Mouse (Mus musculus): Measurements from ENCODE around the gene Gpc5.

The Gpc5 gene

GRCm38 (mm10) chr14:116308541-116308940 lies 1216.5 kb downstream of the Gpc5 start:
- no peak for DNase-seq (ENCODE audit: low spot score in 2 of 2)

DNA sequence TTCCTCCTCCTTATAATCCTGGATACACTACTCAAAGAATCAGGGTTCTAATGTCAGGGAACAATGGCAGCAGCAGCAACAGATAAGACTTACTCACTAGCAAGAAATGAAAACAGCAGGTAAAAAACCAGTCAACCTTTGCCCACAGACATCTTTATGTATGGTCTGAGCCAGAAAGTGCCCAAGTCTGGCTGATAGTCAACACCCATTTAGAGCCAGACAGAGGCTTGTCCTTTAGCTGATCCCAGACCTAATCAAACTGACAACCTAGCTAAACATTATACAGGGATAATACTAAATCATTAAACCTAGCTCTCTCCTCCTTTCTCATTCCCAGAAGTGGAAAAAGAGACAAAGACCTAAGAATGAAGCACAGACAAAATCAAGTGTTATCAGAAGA lies 1225.5 kb downstream of the Gpc5 start:
- DNase-seq (ENCODE audit: low spot score in 2 of 2), result no peak

DNA sequence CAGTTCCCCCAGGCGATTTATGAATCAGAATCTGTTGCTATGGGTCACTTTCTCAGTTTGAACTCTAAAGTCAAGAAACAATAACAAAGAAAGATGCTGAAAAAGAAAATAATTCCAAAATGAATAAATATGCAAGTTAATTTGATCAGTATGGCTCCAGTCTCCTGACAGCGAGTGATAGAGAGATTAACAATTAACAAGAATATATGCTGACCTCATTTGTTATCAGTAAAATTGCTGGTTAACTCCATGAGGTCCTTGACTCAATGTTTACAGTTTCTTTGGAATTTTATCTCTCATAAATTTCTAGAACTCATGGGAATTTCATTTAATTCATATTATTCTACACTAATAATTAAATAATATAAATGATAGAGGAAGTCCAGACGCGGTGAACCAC lies 1244.2 kb downstream of the Gpc5 start:
- no peak for DNase-seq (ENCODE audit: low spot score in 2 of 2)

GRCm38 (mm10) chr14:116338395-116338794 lies 1246.4 kb downstream of the Gpc5 start:
- no peak for DNase-seq (ENCODE audit: low spot score in 2 of 2)

- DNase-seq (ENCODE audit: low spot score in 2 of 2), result no peak
Measured at GRCm38 (mm10) chr14:116348560-116348959, 1256.5 kb downstream of the Gpc5 start.

DNA sequence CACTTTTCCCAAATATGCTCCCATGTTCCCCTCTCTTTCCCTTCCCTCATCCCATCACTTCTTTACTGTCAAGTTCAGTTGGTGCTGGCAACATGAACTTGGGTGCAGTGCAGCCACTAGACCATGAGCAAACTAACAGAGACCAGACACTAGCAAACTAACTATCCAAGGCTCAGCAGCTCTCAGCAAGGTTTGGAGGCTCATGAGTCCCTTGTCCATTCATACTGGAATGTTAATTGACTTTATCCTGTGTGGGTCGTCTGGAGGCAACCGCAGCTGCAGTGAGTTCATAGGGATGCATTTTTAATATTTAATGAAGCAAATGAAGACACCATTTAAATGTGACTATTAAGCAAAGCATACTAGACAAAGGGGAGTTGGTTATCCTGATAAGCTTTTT lies 1292.6 kb downstream of the Gpc5 start:
- no peak for DNase-seq (ENCODE audit: low spot score in 2 of 2)

DNA sequence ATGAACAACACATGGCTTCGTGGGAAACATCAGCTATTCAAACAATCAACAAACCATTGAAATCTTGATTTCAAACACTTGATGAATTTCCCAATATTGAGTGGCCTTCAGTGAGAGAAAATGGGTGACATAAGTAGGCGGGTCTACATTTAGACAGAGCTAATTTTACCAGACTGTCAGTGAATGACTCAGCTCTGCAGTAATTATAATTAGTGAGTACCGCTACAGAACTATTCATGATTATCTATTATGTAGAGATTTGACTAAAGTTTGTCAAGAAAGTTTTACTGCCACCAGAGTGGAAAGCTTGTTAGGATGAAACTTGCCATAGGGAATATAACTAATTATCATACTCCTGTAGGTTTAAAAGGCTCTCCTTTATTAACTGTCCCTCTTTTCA lies 1323.5 kb downstream of the Gpc5 start:
- no peak for DNase-seq (ENCODE audit: low spot score in 2 of 2)

DNA sequence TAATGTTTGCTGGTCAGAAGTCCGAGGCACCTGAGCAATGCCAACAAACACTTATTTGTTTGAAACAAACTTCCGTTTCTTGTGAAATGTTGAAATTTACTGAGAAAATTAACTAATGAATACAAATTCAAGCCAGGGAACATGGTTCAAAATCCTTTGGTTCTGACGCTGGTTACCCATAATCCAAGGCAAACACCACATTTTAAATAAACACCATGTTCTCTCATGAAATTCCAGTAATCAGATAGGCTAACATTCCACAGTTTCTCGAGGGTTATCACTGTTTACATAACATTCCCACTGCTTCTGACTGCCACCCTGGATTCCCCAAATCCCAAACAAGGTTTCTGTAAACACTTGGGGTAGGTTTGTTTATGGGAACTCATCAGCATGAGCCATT lies 1356.2 kb downstream of the Gpc5 start:
- DNase-seq (ENCODE audit: low spot score in 2 of 2), result no peak

GRCm38 (mm10) chr14:116453356-116453755 lies 1361.3 kb downstream of the Gpc5 start:
- DNase-seq (ENCODE audit: low spot score in 2 of 2), result no peak

GRCm38 (mm10) chr14:116456211-116456610 lies 1364.2 kb downstream of the Gpc5 start:
- DNase-seq (ENCODE audit: low spot score in 2 of 2), result no peak

GRCm38 (mm10) chr14:116473378-116474179 lies 1381.6 kb downstream of the Gpc5 start:
- DNase-seq (ENCODE audit: low spot score in 2 of 2), result no peak

GRCm38 (mm10) chr14:116494285-116494850 lies 1402.4 kb downstream of the Gpc5 start:
- no peak for DNase-seq (ENCODE audit: low spot score in 2 of 2)

- no peak for DNase-seq (ENCODE audit: low spot score in 2 of 2)
Measured at GRCm38 (mm10) chr14:116538216-116538615, 1446.2 kb downstream of the Gpc5 start.

DNA sequence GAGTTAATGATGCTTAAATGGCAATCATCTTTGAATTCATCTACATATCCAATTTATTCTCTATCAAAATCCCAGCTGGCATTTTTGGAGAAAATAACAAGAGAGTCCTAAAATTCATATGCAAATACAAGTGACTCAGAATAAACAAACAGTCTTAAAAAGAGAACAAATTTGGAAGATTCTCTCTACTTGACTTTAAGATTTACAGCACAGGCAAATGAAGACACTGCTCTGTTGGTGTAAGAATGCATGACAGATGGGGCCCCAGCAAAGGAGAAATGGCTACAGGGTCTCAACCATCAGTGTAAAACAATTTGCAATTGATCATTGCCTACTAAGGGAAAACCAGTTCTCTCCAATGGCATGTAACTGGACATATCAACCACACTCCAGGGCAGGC lies 1451.7 kb downstream of the Gpc5 start:
- no peak for DNase-seq (ENCODE audit: low spot score in 2 of 2)

DNA sequence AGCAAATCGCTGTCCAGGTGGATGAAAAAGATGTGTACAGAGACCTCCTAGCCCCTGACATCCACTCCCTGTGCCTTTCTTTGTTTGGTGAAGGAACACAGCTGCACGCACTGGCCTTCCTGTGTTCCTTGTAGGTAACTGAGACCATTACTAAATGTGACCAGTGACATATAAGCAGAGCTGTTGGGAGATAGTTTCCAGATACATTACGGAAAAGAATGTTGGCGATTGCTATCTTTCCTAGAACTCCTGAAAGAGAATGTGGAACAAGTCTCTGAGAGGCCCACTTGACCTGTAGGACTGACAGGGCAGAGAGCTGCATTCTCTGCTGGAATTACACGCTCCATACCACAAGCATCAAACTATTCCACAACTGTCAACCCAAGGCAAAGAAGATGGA lies 1459.4 kb downstream of the Gpc5 start:
- DNase-seq (ENCODE audit: low spot score in 2 of 2), result no peak

- no peak for DNase-seq (ENCODE audit: low spot score in 2 of 2)
Measured at GRCm38 (mm10) chr14:116553316-116553715, 1461.3 kb downstream of the Gpc5 start.

GRCm38 (mm10) chr14:116558141-116558800 lies 1466.3 kb downstream of the Gpc5 start:
- DNase-seq (ENCODE audit: low spot score in 2 of 2), result no peak

DNA sequence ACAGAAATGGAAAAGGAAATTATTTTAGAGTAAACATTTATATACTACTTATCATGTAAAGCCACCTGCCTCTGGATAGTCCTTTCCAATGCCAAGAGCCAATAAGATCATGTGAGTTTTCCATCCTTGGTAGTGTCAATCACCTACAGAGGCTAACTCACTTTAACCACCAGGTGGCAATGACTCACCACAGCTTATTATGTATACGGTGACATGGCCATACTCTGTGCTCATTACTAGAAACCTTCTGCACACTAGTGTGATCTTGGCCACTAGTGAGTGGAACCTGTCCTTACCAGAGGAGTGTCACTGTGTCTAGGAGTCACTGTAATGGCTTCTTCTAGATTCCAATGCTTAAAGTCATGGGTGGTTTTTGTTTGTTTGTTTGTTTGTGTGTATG lies 1468.0 kb downstream of the Gpc5 start:
- DNase-seq (ENCODE audit: low spot score in 2 of 2), result no peak
